Mouse (Mus musculus) ES-E14 (cell line): ENCODE data around the gene Pif1. TPM values are rescaled to one million over a fixed set of nuclear protein-coding genes. Genes with fewer than 3 reads are reported as not detected.
A peak's percentile ranks its signal among the peaks of the same experiment; 100 is the strongest.

Experiments
- DNase-seq: peaks from one replicate; pipeline ENCODE4 v3.0.0-alpha.2; 2013; ENCODE audit warnings: low read depth, low spot score
- H3K27ac ChIP-seq: 2 replicates; pipeline ENCODE4 v1.5.1; 2012; ENCODE audit warnings: low read depth, mild to moderate bottlenecking, low read length, moderate library complexity, mixed read lengths; ENCODE audit not compliant: poor library complexity, insufficient read depth, severe bottlenecking
- H3K36me3 ChIP-seq: 2 replicates; pipeline ENCODE4 v1.6.1; 2012; ENCODE audit warnings: mild to moderate bottlenecking, low read length, moderate library complexity, mixed read lengths; ENCODE audit not compliant: control insufficient read depth, poor library complexity, insufficient read depth, severe bottlenecking
- H3K4me1 ChIP-seq, 2 experiments: fragments of 150-350 bp in 1 of 2; sonication (generic) in 1 of 2; 2 replicates each; pipeline ENCODE4 v1.6.1; 2012; ENCODE audit warnings: low read length in 2 of 2, mild to moderate bottlenecking in 1 of 2, mixed read lengths in 1 of 2; ENCODE audit not compliant: control insufficient read depth in 2 of 2, insufficient read depth in 2 of 2, poor library complexity in 1 of 2
- H3K4me3 ChIP-seq, 2 experiments: fragments of 150-350 bp in 1 of 2; sonication (generic) in 1 of 2; 2 replicates each; pipeline ENCODE4 v1.5.1; 2012; ENCODE audit warnings: low read length in 2 of 2, low read depth in 1 of 2, mild to moderate bottlenecking in 1 of 2, mixed read lengths in 1 of 2; ENCODE audit not compliant: insufficient read depth in 1 of 2, poor library complexity in 1 of 2, severe bottlenecking in 1 of 2
- H3K9ac ChIP-seq: 2 replicates; pipeline ENCODE4 v1.6.1; 2012; ENCODE audit warnings: low read depth, mild to moderate bottlenecking, low read length, mixed read lengths; ENCODE audit not compliant: poor library complexity, insufficient read depth, severe bottlenecking
- H3K9me3 ChIP-seq: fragments of 150-350 bp; sonication (generic); 2 replicates; pipeline ENCODE4 v1.6.1; 2012; ENCODE audit warnings: low read depth, mild to moderate bottlenecking, low read length; ENCODE audit not compliant: control insufficient read depth, insufficient read depth
- CHD2 ChIP-seq: IDR thresholded peaks from 2 replicates; pipeline ENCODE4 v1.6.1; 2014; ENCODE audit warnings: mild to moderate bottlenecking, low read depth, low read length, inconsistent platforms
- HCFC1 ChIP-seq: IDR thresholded peaks from 2 replicates; pipeline ENCODE4 v1.6.1; 2012; ENCODE audit warnings: low read length, inconsistent platforms, borderline replicate concordance; ENCODE audit not compliant: insufficient read depth
- MAFK ChIP-seq: IDR thresholded peaks from 2 replicates; pipeline ENCODE4 v1.6.1; 2014; ENCODE audit warnings: mild to moderate bottlenecking, low read depth, low read length, inconsistent platforms; ENCODE audit not compliant: insufficient read depth
- ZC3H11A ChIP-seq: IDR thresholded peaks from 2 replicates; pipeline ENCODE4 v1.6.1; 2012; ENCODE audit warnings: low read depth, mild to moderate bottlenecking, inconsistent platforms, low read length, borderline replicate concordance
- ZNF384 ChIP-seq: IDR thresholded peaks from 2 replicates; pipeline ENCODE4 v1.6.1; 2012; ENCODE audit warnings: low read depth, low read length, inconsistent platforms
- in situ Hi-C, 2 experiments: fragments of 600-800 bp; cut with MboI; formaldehyde crosslinking; loops; one replicate each; pipeline ENCODE4 v1.15.1; 2025; ENCODE audit warnings: low sequenced_read_pairs in 2 of 2, inconsistent platforms in 1 of 2; ENCODE audit not compliant: unreplicated experiment in 2 of 2
- total RNA-seq: library from RNA; depleted of rRNA; stranded (reverse); fragments of 300-350 nt; gene quantifications from 2 replicates; pipeline ENCODE4 v1.2.3, GENCODE M21; 2012

Pif1 gene
- total RNA-seq, 1 experiment: 31.8 TPM

GRCm38 (mm10) chr9:65629025-65629766, 42.2 kb downstream of the Pif1 start, which contains the start of gene Rbpms2:
Rbpms2 (plus strand) TSS chr9:65629648.
- in situ Hi-C loops: no loop called here

GRCm38 (mm10) chr9:65629767-65630630, 43.0 kb downstream of the Pif1 start:
- H3K4me3 ChIP-seq: peak overlapping the region; percentile 93 to 99
- peaks cover 7 to 17% of the 10 kb centered on the region in 2 experiments; a peak in 3 of 4 replicates for H3K4me1 ChIP-seq
- TF ChIP-seq HCFC1 (no peak), MAFK (no peak), ZNF384 (peak; percentile 97), ZC3H11A (no peak), CHD2 (no peak)
- no peaks in the 10 kb centered on the region for H3K36me3 ChIP-seq
- H3K9ac ChIP-seq: peak overlapping the region; percentile 97
- H3K9me3 ChIP-seq: no peaks in the 10 kb centered on the region
- H3K27ac ChIP-seq: peak overlapping the region; percentile 97
- DNase-seq: no peak
- in situ Hi-C loops: no loop called here

More at GRCm38 (mm10) chr9:65629025-65629766, 42.2 kb downstream of the Pif1 start, which contains the start of gene Rbpms2:
- Histone ChIP-seq H3K4me1 (peaks cover 9 to 19% of the 10 kb centered on the region in 2 experiments; a peak in 2 of 4 replicates), H3K36me3 (no peaks in the 10 kb centered on the region), H3K4me3 (peak within 1 kb of the TSS; percentile 93 to 99), H3K9ac (peak within 1 kb of the TSS; percentile 97), H3K9me3 (no peaks in the 10 kb centered on the region), H3K27ac (peak within 1 kb of the TSS; percentile 97)
- TF ChIP-seq ZC3H11A (no peak), ZNF384 (no peak), MAFK (no peak), HCFC1 (no peak), CHD2 (no peak)
- DNase-seq: no peak

GRCm38 (mm10) chr9:65630631-65631353, 43.8 kb downstream of the Pif1 start:
- Histone ChIP-seq H3K4me3 (peak overlapping the region; percentile 93 to 99), H3K4me1 (peaks cover 10 to 14% of the 10 kb centered on the region in 2 experiments; a peak in 3 of 4 replicates), H3K9ac (peak overlapping the region; percentile 97), H3K9me3 (no peaks in the 10 kb centered on the region), H3K36me3 (no peaks in the 10 kb centered on the region), H3K27ac (peak overlapping the region; percentile 93)
- DNase-seq: no peak
- no peak for TF ChIP-seq ZNF384
- peak; percentile 50; the same call in 1 of the 2 replicates for TF ChIP-seq HCFC1
- in situ Hi-C loops: no loop called here

DNA sequence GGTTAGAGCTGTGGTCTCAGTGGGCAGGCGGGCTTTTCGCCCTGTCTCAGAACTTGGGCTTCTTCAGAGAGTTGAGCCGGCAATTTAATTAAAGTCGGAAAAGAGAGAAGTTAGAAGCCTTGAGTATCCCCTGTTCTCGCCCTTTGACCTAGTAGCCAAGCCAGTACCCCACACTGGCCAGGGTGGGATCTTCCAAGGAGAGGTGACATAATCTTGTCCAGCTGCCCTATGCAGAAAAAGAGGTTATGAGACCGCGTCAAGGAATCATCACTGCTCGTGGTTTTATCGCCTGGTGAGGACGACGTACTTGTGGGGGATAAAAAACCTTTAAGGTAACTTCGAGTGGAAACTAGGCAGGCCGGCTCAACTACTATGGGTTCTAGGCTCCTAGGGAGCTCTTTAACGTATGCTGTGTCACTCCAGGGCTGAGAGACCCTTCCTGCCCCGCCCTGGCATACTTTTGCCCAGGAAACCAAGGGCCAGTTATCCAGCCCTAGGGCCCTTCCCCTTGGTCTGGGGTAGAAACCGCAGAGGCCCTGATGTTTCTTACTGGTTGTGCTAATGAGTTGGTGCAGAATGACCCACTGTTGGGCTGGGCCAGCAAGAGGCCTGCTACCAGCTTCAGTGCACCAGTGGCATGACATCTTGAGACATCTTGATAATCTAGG, 44.5 kb downstream of the Pif1 start:
- Histone ChIP-seq H3K36me3 (no peaks in the 10 kb centered on the region), H3K9ac (peak overlapping the region; percentile 97), H3K27ac (peak overlapping the region; percentile 93), H3K4me3 (peak overlapping the region; percentile 93 to 99), H3K9me3 (no peaks in the 10 kb centered on the region), H3K4me1 (peaks cover 10 to 11% of the 10 kb centered on the region in 2 experiments; a peak in 3 of 4 replicates)
- DNase-seq: no peak
- TF ChIP-seq CHD2 (no peak), ZC3H11A (no peak), ZNF384 (no peak), MAFK (no peak), HCFC1 (no peak)
- in situ Hi-C loops: no loop called here
